Mouse (Mus musculus): ENCODE data around the gene Cdk8.

- no peak for TF ChIP-seq POLR2AphosphoS5 (IDR thresholded peaks at IDR 0.05; ENCODE audit: borderline replicate concordance, low read depth, low read length)
- no peak for TF ChIP-seq CTCF (IDR thresholded peaks at IDR 0.05 in 2 of 3, conservative IDR thresholded peaks at IDR 0.05 in 1 of 3; ENCODE audit: control insufficient read depth in 1 of 3, insufficient read depth in 1 of 3, low read depth in 2 of 3, low read length in 3 of 3, poor library complexity in 1 of 3, severe bottlenecking in 1 of 3)
- TF ChIP-seq EP300 (IDR thresholded peaks at IDR 0.05; ENCODE audit: low read depth in 1 of 2, low read length in 2 of 2): no peak
- no peak for TF ChIP-seq ELF1 (IDR thresholded peaks at IDR 0.05; ENCODE audit: low read depth, low read length)
- no peak for TF ChIP-seq SIN3A (IDR thresholded peaks at IDR 0.05; ENCODE audit: low read length)
- TF ChIP-seq MAZ (IDR thresholded peaks at IDR 0.05; ENCODE audit: low read depth, low read length): no peak
- no peak for TF ChIP-seq MEF2A (IDR thresholded peaks at IDR 0.05; ENCODE audit: extremely low read depth, insufficient replicate concordance, low read depth, low read length, poor library complexity, severe bottlenecking)
- 0 out of 4 replicates have a peak, but pooled peaks of 1 of the 2 experiments have one; percentile 19 for TF ChIP-seq POLR2A (IDR thresholded peaks at IDR 0.05; ENCODE audit: control insufficient read depth in 1 of 2, insufficient read depth in 1 of 2, low read depth in 1 of 2, low read length in 2 of 2, poor library complexity in 1 of 2)
- no peak for TF ChIP-seq TAL1 (IDR thresholded peaks at IDR 0.05; ENCODE audit: low read length)
- TF ChIP-seq ETS1 (IDR thresholded peaks at IDR 0.05; ENCODE audit: low read depth, low read length): no peak
- TF ChIP-seq USF2 (IDR thresholded peaks at IDR 0.05; ENCODE audit: borderline replicate concordance in 1 of 2, insufficient read depth in 1 of 2, low read depth in 1 of 2, low read length in 2 of 2): no peak
- TF ChIP-seq UBTF (IDR thresholded peaks at IDR 0.05; ENCODE audit: borderline replicate concordance, insufficient read depth, low read depth, low read length): no peak
These were observed 59.4 kb downstream of the Cdk8 start for GRCm38 (mm10) chr5:146290446-146290845.

All from MEL (cell line).